Mouse (Mus musculus): ENCODE measurements at regions not wholly inside any gene's neighbourhood (a gene's known extent, or its start where the extent isn't known, plus 50 kb on each side); places are given as distances from the start of the nearest gene placed in this dataset.
"Not testable (repeated sequence)": the region's sequence is repeated elsewhere in the genome, so short reads cannot be mapped to it uniquely, and the experiment has no call there.

DNA sequence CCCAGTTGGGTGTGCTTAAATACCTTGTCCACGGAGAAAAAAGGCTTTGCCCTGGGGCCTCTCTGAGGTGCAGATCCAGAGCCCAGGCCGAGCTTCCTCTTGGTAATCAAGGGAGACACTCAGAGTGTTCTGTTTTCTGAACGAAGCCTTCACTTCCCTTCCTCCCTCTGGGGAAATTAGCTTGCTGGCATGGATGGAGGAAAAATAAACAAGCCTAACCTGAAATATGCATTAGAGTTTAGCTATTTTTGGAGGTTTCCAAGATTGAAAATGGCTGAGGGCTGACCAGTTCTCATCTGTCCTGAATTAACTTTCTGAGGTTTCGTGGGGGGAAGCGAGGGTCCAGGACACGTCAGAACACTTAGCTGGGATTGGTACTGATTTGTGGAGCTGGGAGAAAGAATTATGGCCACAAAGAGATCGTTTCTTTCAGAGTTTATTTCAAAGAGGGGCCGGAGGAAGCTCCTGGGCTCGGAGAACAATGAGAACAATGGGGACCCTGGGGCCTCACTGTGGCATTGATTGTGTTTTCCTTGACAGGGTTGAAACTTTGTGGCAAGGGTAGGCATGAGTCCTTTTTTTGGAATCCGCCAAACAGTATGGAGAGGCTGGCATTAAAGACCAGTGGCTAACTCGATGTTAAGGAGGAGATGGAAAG is 262.4 kb downstream of the 1810013L24Rik start:
- Histone ChIP-seq H3K27me3 (ENCODE audit: control insufficient read depth, insufficient read depth, low read length) (no peaks in the 10 kb centered on the region), H3K27ac (ENCODE audit: insufficient read depth, low read length) (no peak overlapping the region), H3K4me1 (ENCODE audit: control insufficient read depth, insufficient read depth, low read length) (no peaks in the 10 kb centered on the region), H3K4me3 (replicated peaks; ENCODE audit: insufficient read depth, low read depth, low read length) (no peak overlapping the region)
- no peak for DNase-seq
- TF ChIP-seq CTCF (IDR thresholded peaks at IDR 0.05; ENCODE audit: borderline replicate concordance, insufficient read depth, low read depth, low read length) (no peak), POLR2A (IDR thresholded peaks at IDR 0.05; ENCODE audit: borderline replicate concordance, insufficient read depth, low read length) (no peak)
- WGBS = 21% methylated on average over 11 of the region's 11 CpGs

DNA sequence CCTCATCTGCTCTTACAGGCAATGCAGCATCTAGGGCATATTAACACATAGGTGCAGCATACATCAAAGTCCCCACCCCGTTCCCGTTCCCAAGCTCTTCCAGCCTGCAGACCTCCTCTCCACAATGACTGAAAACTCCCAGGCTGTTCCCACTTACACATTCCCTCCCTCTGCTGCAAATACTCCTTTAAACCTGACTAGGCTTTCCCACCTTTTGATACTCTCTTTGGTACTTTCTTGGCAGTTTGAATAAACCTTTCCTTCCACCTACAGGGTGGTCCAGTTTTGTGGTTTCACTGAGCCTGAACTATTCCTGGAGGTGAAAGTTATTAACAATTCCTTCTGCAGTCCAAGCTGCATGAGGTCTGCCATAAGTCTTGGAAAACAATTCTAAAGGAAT is 263.7 kb downstream of the 1810013L24Rik start:
- TF ChIP-seq POLR2A (IDR thresholded peaks at IDR 0.05; ENCODE audit: borderline replicate concordance, insufficient read depth, low read length) = no peak
- no peak for TF ChIP-seq CTCF (IDR thresholded peaks at IDR 0.05; ENCODE audit: borderline replicate concordance, insufficient read depth, low read depth, low read length)
- no peak overlapping the region for H3K27ac ChIP-seq (ENCODE audit: insufficient read depth, low read length)
- no peak overlapping the region for H3K4me3 ChIP-seq (replicated peaks; ENCODE audit: insufficient read depth, low read depth, low read length)
- no peaks in the 10 kb centered on the region for H3K27me3 ChIP-seq (ENCODE audit: control insufficient read depth, insufficient read depth, low read length)
- no peaks in the 10 kb centered on the region for H3K4me1 ChIP-seq (ENCODE audit: control insufficient read depth, insufficient read depth, low read length)
- WGBS = 69% methylated on average over 2 of the region's 2 CpGs
- no peak for DNase-seq

DNA sequence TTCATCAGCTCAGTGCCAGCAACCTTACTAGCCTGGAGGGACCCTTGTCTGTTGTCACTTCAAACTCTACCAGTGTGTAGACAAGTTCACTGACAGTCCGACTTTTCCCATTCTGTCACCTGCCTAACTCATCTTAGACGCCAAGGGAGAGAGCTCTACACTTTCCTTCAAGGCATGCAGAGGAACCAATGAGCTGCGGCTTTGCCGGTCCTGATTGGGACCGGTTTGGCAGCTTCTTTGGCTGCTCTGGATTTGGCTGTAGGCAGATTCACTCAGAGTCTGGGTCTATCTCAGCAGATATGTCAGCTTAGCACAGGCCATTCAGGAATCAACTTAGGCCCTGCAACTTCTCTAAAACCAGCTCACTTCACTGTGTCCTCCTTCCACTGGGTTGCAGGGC is 264.3 kb downstream of the 1810013L24Rik start:
- no peaks in the 10 kb centered on the region for H3K27me3 ChIP-seq (ENCODE audit: control insufficient read depth, insufficient read depth, low read length)
- no peak overlapping the region for H3K4me3 ChIP-seq (replicated peaks; ENCODE audit: insufficient read depth, low read depth, low read length)
- no peaks in the 10 kb centered on the region for H3K4me1 ChIP-seq (ENCODE audit: control insufficient read depth, insufficient read depth, low read length)
- DNase-seq = no peak
- 78% methylated on average over 5 of the region's 5 CpGs for WGBS
- no peak for TF ChIP-seq CTCF (IDR thresholded peaks at IDR 0.05; ENCODE audit: borderline replicate concordance, insufficient read depth, low read depth, low read length)
- no peak for TF ChIP-seq POLR2A (IDR thresholded peaks at IDR 0.05; ENCODE audit: borderline replicate concordance, insufficient read depth, low read length)
- no peak overlapping the region for H3K27ac ChIP-seq (ENCODE audit: insufficient read depth, low read length)

DNA sequence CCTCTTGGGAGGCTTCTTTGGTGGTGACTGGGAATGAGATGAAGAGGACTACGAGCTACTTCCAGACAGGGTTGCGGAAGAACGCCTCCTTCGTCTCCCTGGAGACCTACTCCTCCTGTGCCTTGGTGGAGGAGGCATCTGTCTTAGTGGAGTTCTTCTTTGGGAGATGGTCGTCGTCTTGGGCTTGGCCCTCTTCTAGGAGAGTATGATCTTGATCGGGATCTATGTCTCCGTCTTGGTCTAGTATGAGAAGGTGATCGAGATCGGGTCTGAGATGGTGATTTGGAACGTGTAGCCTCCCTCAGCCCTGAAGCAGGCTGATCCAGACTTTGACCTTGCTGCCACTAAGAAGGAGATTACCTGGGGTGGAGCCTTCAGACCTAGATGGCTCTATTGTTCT is 276.3 kb downstream of the 1810013L24Rik start:
- 94% methylated on average over 11 of the region's 11 CpGs for WGBS
- Histone ChIP-seq H3K4me1 (ENCODE audit: control insufficient read depth, insufficient read depth, low read length) (no peaks in the 10 kb centered on the region), H3K4me3 (replicated peaks; ENCODE audit: insufficient read depth, low read depth, low read length) (no peak overlapping the region), H3K27ac (ENCODE audit: insufficient read depth, low read length) (no peak overlapping the region), H3K27me3 (ENCODE audit: control insufficient read depth, insufficient read depth, low read length) (no peaks in the 10 kb centered on the region)
- DNase-seq = no peak
- TF ChIP-seq CTCF (IDR thresholded peaks at IDR 0.05; ENCODE audit: borderline replicate concordance, insufficient read depth, low read depth, low read length) (no peak), POLR2A (IDR thresholded peaks at IDR 0.05; ENCODE audit: borderline replicate concordance, insufficient read depth, low read length) (no peak)

DNA sequence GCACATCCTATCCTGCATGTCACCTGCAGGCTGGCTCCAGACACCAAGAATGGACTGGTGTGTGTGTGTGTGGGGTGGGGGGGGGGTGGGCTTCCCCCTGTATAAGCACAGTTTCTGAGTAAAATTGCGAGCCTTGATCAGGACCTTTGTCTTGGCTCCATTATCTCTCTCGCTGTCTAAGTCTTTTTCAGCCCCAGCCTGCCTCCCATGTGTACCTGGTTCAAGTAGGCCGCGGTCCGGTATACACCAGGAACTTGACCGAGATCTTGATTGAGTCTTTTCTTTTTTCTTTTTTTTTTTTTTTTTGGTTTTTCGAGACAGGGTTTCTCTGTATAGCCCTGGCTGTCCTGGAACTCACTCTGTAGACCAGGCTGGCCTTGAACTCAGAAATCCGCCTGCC is 276.8 kb downstream of the 1810013L24Rik start:
- H3K27ac ChIP-seq (ENCODE audit: insufficient read depth, low read length); H3K27me3 ChIP-seq (ENCODE audit: control insufficient read depth, insufficient read depth, low read length); DNase-seq; H3K4me1 ChIP-seq (ENCODE audit: control insufficient read depth, insufficient read depth, low read length); H3K4me3 ChIP-seq (replicated peaks; ENCODE audit: insufficient read depth, low read depth, low read length): not testable (repeated sequence)
- 94% methylated on average over 8 of the region's 8 CpGs for WGBS

DNA sequence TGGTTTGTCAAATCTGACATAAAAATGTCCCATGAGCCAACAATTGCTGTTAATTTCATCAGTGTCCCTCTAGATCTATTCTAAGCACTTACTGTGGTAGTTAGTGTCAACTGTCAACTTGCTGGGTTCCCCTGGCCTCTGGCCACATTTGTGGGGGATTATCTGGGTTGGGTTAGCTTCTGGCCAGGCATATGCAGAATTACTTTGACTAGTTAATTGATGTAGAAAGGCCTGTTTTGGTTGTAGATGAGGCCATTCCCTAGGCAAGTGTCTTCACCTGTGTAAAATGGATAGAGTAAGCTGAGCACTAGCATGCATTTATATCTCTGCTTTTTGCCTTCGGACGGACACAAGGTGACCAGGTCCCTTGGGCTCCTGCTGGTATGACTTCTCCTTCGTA is 283.9 kb downstream of the 1810013L24Rik start:
- no peak for DNase-seq
- 92% methylated on average over 3 of the region's 3 CpGs for WGBS

DNA sequence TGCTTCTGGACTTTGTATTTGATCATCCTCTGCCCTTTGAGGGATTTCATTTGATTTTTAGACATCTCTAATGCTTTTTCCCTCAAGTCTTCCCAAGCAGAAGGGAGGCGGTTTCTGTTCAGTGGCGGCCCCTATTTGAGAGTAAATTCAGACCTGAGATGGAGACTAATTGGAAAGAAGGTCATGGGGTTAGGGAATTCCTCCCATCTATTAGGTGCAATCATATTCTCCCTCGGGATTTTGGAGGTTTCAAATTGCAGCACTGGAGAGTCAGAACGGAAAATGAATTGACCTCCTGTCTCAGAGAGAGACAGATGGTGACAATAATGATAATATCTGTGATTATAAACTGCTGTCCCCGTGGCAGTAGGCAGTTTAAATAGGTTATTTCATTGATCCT is 285.6 kb downstream of the 1810013L24Rik start:
- WGBS = 60% methylated on average over 5 of the region's 5 CpGs
- no peaks in the 10 kb centered on the region for H3K4me1 ChIP-seq (ENCODE audit: control insufficient read depth, insufficient read depth, low read length)
- DNase-seq = no peak
- H3K4me3 ChIP-seq (replicated peaks; ENCODE audit: insufficient read depth, low read depth, low read length) = no peak overlapping the region
- no peak overlapping the region for H3K27ac ChIP-seq (ENCODE audit: insufficient read depth, low read length)
- H3K27me3 ChIP-seq (ENCODE audit: control insufficient read depth, insufficient read depth, low read length) = no peaks in the 10 kb centered on the region
- TF ChIP-seq POLR2A (IDR thresholded peaks at IDR 0.05; ENCODE audit: borderline replicate concordance, insufficient read depth, low read length) = no peak
- no peak for TF ChIP-seq CTCF (IDR thresholded peaks at IDR 0.05; ENCODE audit: borderline replicate concordance, insufficient read depth, low read depth, low read length)

More for the DNA sequence above, 283.9 kb downstream of the 1810013L24Rik start:
- no peak overlapping the region for H3K27ac ChIP-seq (ENCODE audit: insufficient read depth, low read length)
- TF ChIP-seq POLR2A (IDR thresholded peaks at IDR 0.05; ENCODE audit: borderline replicate concordance, insufficient read depth, low read length) = no peak
- no peak for TF ChIP-seq CTCF (IDR thresholded peaks at IDR 0.05; ENCODE audit: borderline replicate concordance, insufficient read depth, low read depth, low read length)
- H3K4me3 ChIP-seq (replicated peaks; ENCODE audit: insufficient read depth, low read depth, low read length) = no peak overlapping the region
- no peaks in the 10 kb centered on the region for H3K4me1 ChIP-seq (ENCODE audit: control insufficient read depth, insufficient read depth, low read length)
- H3K27me3 ChIP-seq (ENCODE audit: control insufficient read depth, insufficient read depth, low read length) = no peaks in the 10 kb centered on the region

DNA sequence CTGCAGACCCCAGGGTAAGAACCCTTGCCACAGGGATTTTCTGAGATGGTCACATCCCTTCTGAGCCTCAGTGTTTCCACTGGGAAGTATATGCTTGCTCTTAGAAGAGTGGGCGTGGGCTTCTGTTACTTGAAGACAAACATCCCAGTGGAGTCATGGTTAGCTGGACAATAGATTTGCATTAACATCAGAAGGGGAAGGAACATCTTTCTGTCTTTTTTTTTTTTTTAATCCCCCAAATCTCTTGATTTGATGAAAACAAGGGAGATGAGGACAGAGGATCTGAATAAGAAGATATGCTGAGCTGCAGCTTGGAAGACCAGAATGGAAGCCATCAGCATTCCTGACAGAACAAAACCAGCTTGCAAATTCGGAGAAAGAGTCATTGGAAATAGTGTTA is 291.7 kb downstream of the 1810013L24Rik start:
- 84% methylated on average over 2 of the region's 2 CpGs for WGBS
- Histone ChIP-seq H3K27me3 (ENCODE audit: control insufficient read depth, insufficient read depth, low read length) (no peaks in the 10 kb centered on the region), H3K27ac (ENCODE audit: insufficient read depth, low read length) (no peak overlapping the region), H3K4me3 (replicated peaks; ENCODE audit: insufficient read depth, low read depth, low read length) (no peak overlapping the region), H3K4me1 (ENCODE audit: control insufficient read depth, insufficient read depth, low read length) (no peaks in the 10 kb centered on the region)
- TF ChIP-seq POLR2A (IDR thresholded peaks at IDR 0.05; ENCODE audit: borderline replicate concordance, insufficient read depth, low read length) (no peak), CTCF (IDR thresholded peaks at IDR 0.05; ENCODE audit: borderline replicate concordance, insufficient read depth, low read depth, low read length) (no peak)
- DNase-seq = no peak
